Mouse (Mus musculus): ENCODE measurements around the gene Tenm4. TPM values are rescaled to one million over a fixed set of nuclear protein-coding genes. Genes with fewer than 3 reads are reported as not detected.

Gene Tenm4
- polyA plus RNA-seq, 2 experiments: 12.7 to 37.4 TPM

GRCm38 (mm10) chr7:96492696-96493095 lies 321.6 kb downstream of the Tenm4 start:
- WGBS: 88% methylated on average over 7 of the region's 7 CpGs
- H3K27ac ChIP-seq (replicated peaks; ENCODE audit: low read depth, low read length): no peak overlapping the region
- H3K4me2 ChIP-seq (replicated peaks; ENCODE audit: low read depth, low read length, severe bottlenecking): no peak overlapping the region
- TF ChIP-seq POLR2A (IDR thresholded peaks at IDR 0.05; ENCODE audit: borderline replicate concordance, extremely low read depth, insufficient read depth, insufficient read length): no peak
- no peaks in the 10 kb centered on the region for H3K4me1 ChIP-seq (ENCODE audit: control insufficient read depth, insufficient read depth, low read length)
- H3K4me3 ChIP-seq (replicated peaks; ENCODE audit: low read length): no peak overlapping the region
- H3K9me3 ChIP-seq (ENCODE audit: control insufficient read depth, low read length): no peaks in the 10 kb centered on the region
- H3K9ac ChIP-seq (ENCODE audit: low read depth, low read length, severe bottlenecking): no peak overlapping the region
- ATAC-seq (ENCODE audit: low FRiP score, low read depth): no peak
- no peaks in the 10 kb centered on the region for H3K36me3 ChIP-seq (ENCODE audit: control insufficient read depth, insufficient read depth, low read length)
- H3K27me3 ChIP-seq (ENCODE audit: control insufficient read depth, insufficient read depth, low read length): no peaks in the 10 kb centered on the region
- DNase-seq (ENCODE audit: low spot score): no peak

- Histone ChIP-seq H3K4me2 (replicated peaks; ENCODE audit: low read depth, low read length, severe bottlenecking) (no peak overlapping the region), H3K27me3 (ENCODE audit: control insufficient read depth, insufficient read depth, low read length) (no peaks in the 10 kb centered on the region), H3K27ac (replicated peaks; ENCODE audit: low read depth, low read length) (no peak overlapping the region), H3K36me3 (ENCODE audit: control insufficient read depth, insufficient read depth, low read length) (no peaks in the 10 kb centered on the region), H3K4me1 (ENCODE audit: control insufficient read depth, insufficient read depth, low read length) (no peaks in the 10 kb centered on the region), H3K4me3 (replicated peaks; ENCODE audit: low read length) (no peak overlapping the region), H3K9me3 (ENCODE audit: control insufficient read depth, low read length) (no peaks in the 10 kb centered on the region), H3K9ac (ENCODE audit: low read depth, low read length, severe bottlenecking) (no peak overlapping the region)
- 81% methylated on average over 16 of the region's 16 CpGs for WGBS
- TF ChIP-seq POLR2A (IDR thresholded peaks at IDR 0.05; ENCODE audit: borderline replicate concordance, extremely low read depth, insufficient read depth, insufficient read length): no peak
- DNase-seq (ENCODE audit: low spot score): no peak
- ATAC-seq (ENCODE audit: low FRiP score, low read depth): no peak
Observed at GRCm38 (mm10) chr7:96494057-96494456, 323.0 kb downstream of the Tenm4 start.

- ATAC-seq (ENCODE audit: low FRiP score, low read depth) (no peak), DNase-seq (ENCODE audit: low spot score) (no peak)
- H3K4me3 ChIP-seq (replicated peaks; ENCODE audit: low read length): no peak overlapping the region
- H3K4me2 ChIP-seq (replicated peaks; ENCODE audit: low read depth, low read length, severe bottlenecking): no peak overlapping the region
- no peak overlapping the region for H3K27ac ChIP-seq (replicated peaks; ENCODE audit: low read depth, low read length)
- 89% methylated on average over 5 of the region's 5 CpGs for WGBS
- H3K4me1 ChIP-seq (ENCODE audit: control insufficient read depth, insufficient read depth, low read length): 0 out of 2 replicates have a peak, but pooled peaks cover 10% of the 10 kb centered on the region
- no peaks in the 10 kb centered on the region for H3K9me3 ChIP-seq (ENCODE audit: control insufficient read depth, low read length)
- H3K27me3 ChIP-seq (ENCODE audit: control insufficient read depth, insufficient read depth, low read length): no peaks in the 10 kb centered on the region
- H3K36me3 ChIP-seq (ENCODE audit: control insufficient read depth, insufficient read depth, low read length): no peaks in the 10 kb centered on the region
- H3K9ac ChIP-seq (ENCODE audit: low read depth, low read length, severe bottlenecking): no peak overlapping the region
- TF ChIP-seq POLR2A (IDR thresholded peaks at IDR 0.05; ENCODE audit: borderline replicate concordance, extremely low read depth, insufficient read depth, insufficient read length): no peak
Observed at GRCm38 (mm10) chr7:96500108-96500507, 329.1 kb downstream of the Tenm4 start.

GRCm38 (mm10) chr7:96500797-96501196 lies 329.8 kb downstream of the Tenm4 start:
- no peak overlapping the region for H3K4me2 ChIP-seq (replicated peaks; ENCODE audit: low read depth, low read length, severe bottlenecking)
- H3K4me1 ChIP-seq (ENCODE audit: control insufficient read depth, insufficient read depth, low read length): 0 out of 2 replicates have a peak, but pooled peaks cover 10% of the 10 kb centered on the region
- TF ChIP-seq POLR2A (IDR thresholded peaks at IDR 0.05; ENCODE audit: borderline replicate concordance, extremely low read depth, insufficient read depth, insufficient read length): no peak
- H3K9me3 ChIP-seq (ENCODE audit: control insufficient read depth, low read length): no peaks in the 10 kb centered on the region
- no peak overlapping the region for H3K27ac ChIP-seq (replicated peaks; ENCODE audit: low read depth, low read length)
- H3K36me3 ChIP-seq (ENCODE audit: control insufficient read depth, insufficient read depth, low read length): no peaks in the 10 kb centered on the region
- DNase-seq (ENCODE audit: low spot score) (no peak), ATAC-seq (ENCODE audit: low FRiP score, low read depth) (no peak)
- 86% methylated on average over 4 of the region's 4 CpGs for WGBS
- H3K4me3 ChIP-seq (replicated peaks; ENCODE audit: low read length): no peak overlapping the region
- no peak overlapping the region for H3K9ac ChIP-seq (ENCODE audit: low read depth, low read length, severe bottlenecking)
- no peaks in the 10 kb centered on the region for H3K27me3 ChIP-seq (ENCODE audit: control insufficient read depth, insufficient read depth, low read length)

GRCm38 (mm10) chr7:96502321-96502973 lies 331.4 kb downstream of the Tenm4 start:
- no peak overlapping the region for H3K27ac ChIP-seq (replicated peaks; ENCODE audit: low read depth, low read length)
- H3K9ac ChIP-seq (ENCODE audit: low read depth, low read length, severe bottlenecking): no peak overlapping the region
- no peaks in the 10 kb centered on the region for H3K27me3 ChIP-seq (ENCODE audit: control insufficient read depth, insufficient read depth, low read length)
- no peak overlapping the region for H3K4me3 ChIP-seq (replicated peaks; ENCODE audit: low read length)
- ATAC-seq (ENCODE audit: low FRiP score, low read depth): no peak; the same call in 1 of the 2 replicates
- TF ChIP-seq POLR2A (IDR thresholded peaks at IDR 0.05; ENCODE audit: borderline replicate concordance, extremely low read depth, insufficient read depth, insufficient read length): no peak
- 57% methylated on average over 11 of the region's 11 CpGs for whole genome bisulfite sequencing
- H3K9me3 ChIP-seq (ENCODE audit: control insufficient read depth, low read length): no peaks in the 10 kb centered on the region
- no peaks in the 10 kb centered on the region for H3K36me3 ChIP-seq (ENCODE audit: control insufficient read depth, insufficient read depth, low read length)
- H3K4me2 ChIP-seq (replicated peaks; ENCODE audit: low read depth, low read length, severe bottlenecking): no peak overlapping the region
- H3K4me1 ChIP-seq (ENCODE audit: control insufficient read depth, insufficient read depth, low read length): 0 out of 2 replicates have a peak, but pooled peaks cover 10% of the 10 kb centered on the region
- DNase-seq (ENCODE audit: low spot score): no peak

Measured in limb, embryonic 14.5 days (tissue).